Mouse (Mus musculus) midbrain, postnatal 0 days (tissue): ENCODE measurements at regions not wholly inside any gene's neighbourhood (a gene's known extent, or its start where the extent isn't known, plus 50 kb on each side); places are given as distances from the start of the nearest gene placed in this dataset.

Experiments used
- ATAC-seq: fragments of 200-750 bp; cut with Nextera tagmentation; 2 replicates; pipeline ENCODE4 v1.8.0; 2017; ENCODE audit warnings: moderate number of reproducible peaks, mild to moderate bottlenecking, moderate TSS enrichment, moderate library complexity; ENCODE audit not compliant: low FRiP score
- DNase-seq: peaks from one replicate; pipeline ENCODE4 v3.0.0-alpha.2; 2015; ENCODE audit warnings: low spot score
- H3K27ac ChIP-seq: fragments of 300-500 bp; sonication (generic); 2 replicates; pipeline ENCODE4 v1.5.1; 2014; ENCODE audit warnings: low read depth, mild to moderate bottlenecking, low read length, mixed read lengths
- H3K27me3 ChIP-seq: fragments of 300-500 bp; sonication (generic); 2 replicates; pipeline ENCODE4 v1.6.1; 2014; ENCODE audit warnings: low read length, control low read depth, mixed read lengths; ENCODE audit not compliant: insufficient read depth
- H3K36me3 ChIP-seq: fragments of 300-500 bp; sonication (generic); 2 replicates; pipeline ENCODE4 v1.6.1; 2014; ENCODE audit warnings: low read length, control low read depth, mixed read lengths; ENCODE audit not compliant: insufficient read depth
- H3K4me1 ChIP-seq: fragments of 300-500 bp; sonication (generic); 2 replicates; pipeline ENCODE4 v1.6.1; 2014; ENCODE audit warnings: mild to moderate bottlenecking, control low read depth, antibody characterized with exemption, low read length, mixed read lengths; ENCODE audit not compliant: insufficient read depth
- H3K4me2 ChIP-seq: fragments of 300-500 bp; sonication (generic); 2 replicates; pipeline ENCODE4 v1.6.1; 2014; ENCODE audit warnings: low read depth, mild to moderate bottlenecking, low read length, mixed read lengths; ENCODE audit not compliant: poor library complexity, severe bottlenecking
- H3K4me3 ChIP-seq: fragments of 300-500 bp; sonication (generic); 2 replicates; pipeline ENCODE4 v1.5.1; 2014; ENCODE audit warnings: low read depth, mild to moderate bottlenecking, low read length, moderate library complexity
- H3K9ac ChIP-seq: fragments of 300-500 bp; sonication (generic); replicated peaks from 2 replicates; pipeline ENCODE4 v1.6.1; 2014; ENCODE audit warnings: mild to moderate bottlenecking, low read length, moderate library complexity, mixed read lengths; ENCODE audit not compliant: poor library complexity, severe bottlenecking
- H3K9me3 ChIP-seq: fragments of 300-500 bp; sonication (generic); 2 replicates; pipeline ENCODE4 v1.6.1; 2016; ENCODE audit warnings: low read length, control low read depth
- CTCF ChIP-seq: IDR thresholded peaks from 2 replicates; pipeline ENCODE4 v1.5.1; 2016; ENCODE audit warnings: antibody characterized with exemption, mild to moderate bottlenecking
- WGBS: fragments of 180-500 bp; shearing (Covaris S2); extraction: QIAGEN DNeasy Blood & Tissue Kit; methylation state at CpG from one replicate; pipeline ENCODE4 v1.1.7; 2014; 5-methylcytosine and 5-hydroxymethylcytosine counted together

GRCm38 (mm10) chr3:105130228-105130627, 63.6 kb downstream of the 4930564D02Rik start:
- H3K4me1 ChIP-seq, result no peaks in the 10 kb centered on the region
- no peak for ATAC-seq
- no peak for DNase-seq
- H3K4me2 ChIP-seq, result no peak overlapping the region
- 92% methylated on average over 4 of the region's 4 CpGs for whole genome bisulfite sequencing
- no peak overlapping the region for H3K27ac ChIP-seq
- no peaks in the 10 kb centered on the region for H3K36me3 ChIP-seq
- H3K9ac ChIP-seq, result no peak overlapping the region
- no peaks in the 10 kb centered on the region for H3K9me3 ChIP-seq
- no peak for TF ChIP-seq CTCF
- no peaks in the 10 kb centered on the region for H3K27me3 ChIP-seq
- H3K4me3 ChIP-seq, result no peak overlapping the region

GRCm38 (mm10) chr3:105131053-105131452, 64.4 kb downstream of the 4930564D02Rik start:
- Histone ChIP-seq H3K4me3 (no peak overlapping the region), H3K36me3 (no peaks in the 10 kb centered on the region), H3K27me3 (no peaks in the 10 kb centered on the region), H3K27ac (no peak overlapping the region), H3K9me3 (no peaks in the 10 kb centered on the region), H3K4me1 (no peaks in the 10 kb centered on the region), H3K9ac (no peak overlapping the region), H3K4me2 (no peak overlapping the region)
- WGBS, result 80% methylated on average over 6 of the region's 6 CpGs
- TF ChIP-seq CTCF, result no peak
- DNase-seq (no peak), ATAC-seq (no peak)

GRCm38 (mm10) chr3:105133011-105133410, 66.4 kb downstream of the 4930564D02Rik start:
- no peaks in the 10 kb centered on the region for H3K36me3 ChIP-seq
- no peak overlapping the region for H3K27ac ChIP-seq
- H3K27me3 ChIP-seq, result no peaks in the 10 kb centered on the region
- H3K9ac ChIP-seq, result no peak overlapping the region
- H3K4me1 ChIP-seq, result no peaks in the 10 kb centered on the region
- WGBS, result 87% methylated on average over 4 of the region's 4 CpGs
- no peak overlapping the region for H3K4me2 ChIP-seq
- H3K4me3 ChIP-seq, result no peak overlapping the region
- DNase-seq, result no peak
- no peak for ATAC-seq
- H3K9me3 ChIP-seq, result no peaks in the 10 kb centered on the region
- no peak for TF ChIP-seq CTCF

- Histone ChIP-seq H3K4me2 (no peak overlapping the region), H3K36me3 (no peaks in the 10 kb centered on the region), H3K27ac (no peak overlapping the region), H3K4me1 (no peaks in the 10 kb centered on the region), H3K9ac (no peak overlapping the region), H3K9me3 (no peaks in the 10 kb centered on the region), H3K27me3 (no peaks in the 10 kb centered on the region), H3K4me3 (no peak overlapping the region)
- no peak for TF ChIP-seq CTCF
- 67% methylated on average over 14 of the region's 14 CpGs for WGBS
- no peak for DNase-seq
- no peak for ATAC-seq
These were observed 74.7 kb downstream of the 4930564D02Rik start for GRCm38 (mm10) chr3:105141170-105141971.

GRCm38 (mm10) chr3:105142631-105143030, 76.0 kb downstream of the 4930564D02Rik start:
- no peaks in the 10 kb centered on the region for H3K9me3 ChIP-seq
- no peak for TF ChIP-seq CTCF
- no peak overlapping the region for H3K9ac ChIP-seq
- no peak overlapping the region for H3K4me3 ChIP-seq
- no peaks in the 10 kb centered on the region for H3K36me3 ChIP-seq
- H3K27me3 ChIP-seq, result no peaks in the 10 kb centered on the region
- no peak overlapping the region for H3K27ac ChIP-seq
- DNase-seq, result peak; percentile 32
- no peak for ATAC-seq
- H3K4me1 ChIP-seq, result no peaks in the 10 kb centered on the region
- H3K4me2 ChIP-seq, result no peak overlapping the region

GRCm38 (mm10) chr3:105151475-105152157, 85.0 kb downstream of the 4930564D02Rik start:
- TF ChIP-seq CTCF, result peak; percentile 81
- ATAC-seq (peak; percentile 75; the same call in 1 of the 2 replicates), DNase-seq (peak; percentile 74)
- no peaks in the 10 kb centered on the region for H3K36me3 ChIP-seq
- no peaks in the 10 kb centered on the region for H3K9me3 ChIP-seq
- H3K4me3 ChIP-seq, result no peak overlapping the region
- no peak overlapping the region for H3K9ac ChIP-seq
- H3K4me2 ChIP-seq, result no peak overlapping the region
- 17% methylated on average over 11 of the region's 11 CpGs for WGBS
- no peak overlapping the region for H3K27ac ChIP-seq
- 0 out of 2 replicates have a peak, but pooled peaks cover 8% of the 10 kb centered on the region for H3K4me1 ChIP-seq
- no peaks in the 10 kb centered on the region for H3K27me3 ChIP-seq
